Mouse (Mus musculus): ENCODE data around the gene Dner. TPM values are rescaled to one million over a fixed set of nuclear protein-coding genes. Genes with fewer than 3 reads are reported as not detected.

Dner gene
- total and polyA plus RNA-seq, 2 experiments from 2014 or later: 322 to 331 TPM

- Histone ChIP-seq H3K4me2 (ENCODE audit: low read depth, low read length) (peak overlapping the region; percentile 71), H3K9ac (replicated peaks; ENCODE audit: low read length) (peak overlapping the region; percentile 81), H3K36me3 (ENCODE audit: insufficient read depth, low read length) (no peaks in the 10 kb centered on the region), H3K9me3 (ENCODE audit: low read length) (no peaks in the 10 kb centered on the region), H3K4me3 (ENCODE audit: low read length) (peak overlapping the region; percentile 82), H3K27me3 (ENCODE audit: insufficient read depth, low read length) (no peaks in the 10 kb centered on the region), H3K4me1 (ENCODE audit: insufficient read depth, low read length) (peaks cover 13% of the 10 kb centered on the region), H3K27ac (peak overlapping the region; percentile 95)
- peak; percentile 88 for DNase-seq (ENCODE audit: low spot score)
- peak; percentile 79 for ATAC-seq
- 4% methylated on average over 26 of the region's 26 CpGs for WGBS
- peak; percentile 62 for TF ChIP-seq CTCF (IDR thresholded peaks at IDR 0.05; ENCODE audit: low read depth)
Observed at GRCm38 (mm10) chr1:84694688-84695474, 1.1 kb downstream of the Dner start.

DNA sequence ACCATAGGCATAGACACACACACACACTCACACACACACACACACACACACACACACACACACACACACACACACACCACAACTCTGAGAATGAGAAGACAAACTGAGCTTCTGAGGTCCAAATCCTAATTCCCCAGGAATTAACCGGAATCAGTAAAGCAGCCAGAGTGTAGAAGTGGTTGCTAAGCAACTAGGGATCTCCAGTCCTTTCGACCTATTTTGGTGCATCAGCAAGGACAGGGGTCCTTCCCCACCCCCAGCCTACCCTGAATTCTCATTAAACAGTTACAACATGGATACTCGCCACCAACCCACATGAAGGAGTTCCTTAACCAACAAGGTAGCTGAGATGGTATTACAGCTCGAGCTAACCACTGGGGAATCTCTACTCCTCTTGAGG lies 18.1 kb downstream of the Dner start:
- Histone ChIP-seq H3K36me3 (ENCODE audit: insufficient read depth, low read length) (no peaks in the 10 kb centered on the region), H3K9me3 (ENCODE audit: low read length) (no peaks in the 10 kb centered on the region), H3K4me1 (ENCODE audit: insufficient read depth, low read length) (peaks cover 3% of the 10 kb centered on the region; the same call in 1 of the 2 replicates), H3K4me3 (ENCODE audit: low read length) (no peak overlapping the region), H3K4me2 (ENCODE audit: low read depth, low read length) (no peak overlapping the region), H3K9ac (replicated peaks; ENCODE audit: low read length) (no peak overlapping the region), H3K27me3 (ENCODE audit: insufficient read depth, low read length) (no peaks in the 10 kb centered on the region), H3K27ac (no peak overlapping the region)
- DNase-seq (ENCODE audit: low spot score): no peak
- no peak for ATAC-seq
- WGBS: 50% methylated on average over 4 of the region's 4 CpGs
- TF ChIP-seq CTCF (IDR thresholded peaks at IDR 0.05; ENCODE audit: low read depth): no peak

DNA sequence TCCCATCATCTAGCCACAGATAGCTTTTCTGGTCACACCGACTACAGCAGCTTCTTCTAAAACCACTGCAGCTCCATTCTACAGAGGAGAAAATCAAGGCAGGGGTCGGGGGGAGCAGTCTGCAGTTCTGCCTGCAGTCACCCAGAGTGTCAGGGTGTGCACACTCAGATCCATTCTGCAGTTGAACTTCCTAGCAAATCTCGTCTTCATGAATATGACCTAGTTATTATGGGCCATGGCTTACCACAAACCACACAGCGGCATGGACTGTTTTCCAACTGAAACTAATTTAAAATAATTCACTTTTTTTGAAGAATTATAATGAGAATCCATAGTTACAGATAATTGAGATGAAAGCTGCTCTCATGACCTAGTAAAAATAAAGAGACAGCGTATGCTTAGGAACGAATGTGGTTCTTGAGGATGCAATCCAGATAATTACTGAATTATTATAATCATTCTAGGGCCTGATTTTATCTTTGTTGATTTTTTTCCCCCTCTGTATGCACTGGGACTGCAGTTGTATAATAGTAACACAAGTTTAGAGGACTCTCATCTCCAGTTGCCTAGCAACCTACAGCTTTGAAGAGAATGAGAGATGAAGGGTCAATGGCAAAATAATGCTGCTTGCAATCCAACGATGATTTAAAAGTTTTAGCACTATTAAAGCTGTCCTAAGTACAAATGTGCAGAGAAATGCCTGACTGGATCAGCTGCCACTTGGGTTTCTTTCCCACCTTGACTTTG lies 27.7 kb downstream of the Dner start:
- WGBS: 62% methylated on average over 7 of the region's 7 CpGs
- Histone ChIP-seq H3K9me3 (ENCODE audit: low read length) (no peaks in the 10 kb centered on the region), H3K4me3 (ENCODE audit: low read length) (no peak overlapping the region), H3K4me1 (ENCODE audit: insufficient read depth, low read length) (peaks cover 8% of the 10 kb centered on the region; the same call in 1 of the 2 replicates), H3K36me3 (ENCODE audit: insufficient read depth, low read length) (no peaks in the 10 kb centered on the region), H3K27me3 (ENCODE audit: insufficient read depth, low read length) (no peaks in the 10 kb centered on the region), H3K4me2 (ENCODE audit: low read depth, low read length) (no peak overlapping the region), H3K9ac (replicated peaks; ENCODE audit: low read length) (no peak overlapping the region), H3K27ac (peak overlapping the region; percentile 41; the same call in 1 of the 2 replicates)
- ATAC-seq: no peak
- TF ChIP-seq CTCF (IDR thresholded peaks at IDR 0.05; ENCODE audit: low read depth): no peak
- DNase-seq (ENCODE audit: low spot score): peak; percentile 27

- Histone ChIP-seq H3K4me3 (ENCODE audit: low read length) (no peak overlapping the region), H3K36me3 (ENCODE audit: insufficient read depth, low read length) (no peaks in the 10 kb centered on the region), H3K27me3 (ENCODE audit: insufficient read depth, low read length) (no peaks in the 10 kb centered on the region), H3K9me3 (ENCODE audit: low read length) (no peaks in the 10 kb centered on the region), H3K4me2 (ENCODE audit: low read depth, low read length) (no peak overlapping the region), H3K4me1 (ENCODE audit: insufficient read depth, low read length) (peaks cover 8% of the 10 kb centered on the region; the same call in 1 of the 2 replicates), H3K27ac (peak overlapping the region; percentile 41; the same call in 1 of the 2 replicates), H3K9ac (replicated peaks; ENCODE audit: low read length) (no peak overlapping the region)
- DNase-seq (ENCODE audit: low spot score) (peak; percentile 19), ATAC-seq (peak; percentile 36; the same call in 1 of the 2 replicates)
- WGBS: 53% methylated on average over 4 of the region's 4 CpGs
- TF ChIP-seq CTCF (IDR thresholded peaks at IDR 0.05; ENCODE audit: low read depth): no peak
Observed at GRCm38 (mm10) chr1:84667660-84668059, 28.4 kb downstream of the Dner start.

DNA sequence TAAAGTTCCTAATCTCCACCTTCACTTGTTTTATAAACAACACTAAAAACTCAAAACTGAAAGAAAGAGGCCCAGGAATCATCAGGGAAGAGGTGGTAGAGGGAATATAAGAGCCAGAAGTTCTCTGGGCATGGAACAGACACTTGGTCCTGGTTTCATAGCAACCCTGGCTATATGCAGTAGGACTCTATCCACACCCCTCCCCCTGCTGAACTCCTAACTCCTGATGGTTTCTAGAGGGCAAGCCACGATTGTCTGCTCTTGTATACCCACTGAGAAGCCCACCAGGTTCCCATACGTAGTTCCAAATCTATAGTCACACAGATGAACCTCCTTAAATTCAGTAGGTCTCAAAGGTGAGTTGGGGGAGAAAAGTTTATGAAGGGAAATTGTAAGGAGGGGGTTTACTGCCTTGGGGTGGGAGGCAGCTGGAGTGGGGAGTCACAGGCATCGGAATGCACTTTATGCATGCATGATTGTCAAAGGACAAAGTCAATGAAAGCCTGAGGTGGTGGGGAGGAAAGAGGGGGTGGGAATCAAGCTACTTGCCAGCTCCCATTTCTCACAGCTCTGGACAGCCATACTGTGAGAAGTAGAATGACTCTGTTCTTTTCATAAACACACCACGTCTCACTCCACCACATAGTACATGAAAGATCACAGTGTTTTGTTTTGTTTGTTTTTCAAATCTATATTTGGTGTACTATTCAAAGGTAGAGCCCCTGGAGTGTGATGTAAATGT lies 31.5 kb downstream of the Dner start:
- Histone ChIP-seq H3K27me3 (ENCODE audit: insufficient read depth, low read length) (no peaks in the 10 kb centered on the region), H3K4me1 (ENCODE audit: insufficient read depth, low read length) (peaks cover 8% of the 10 kb centered on the region; the same call in 1 of the 2 replicates), H3K4me2 (ENCODE audit: low read depth, low read length) (no peak overlapping the region), H3K4me3 (ENCODE audit: low read length) (no peak overlapping the region), H3K9me3 (ENCODE audit: low read length) (no peaks in the 10 kb centered on the region), H3K36me3 (ENCODE audit: insufficient read depth, low read length) (no peaks in the 10 kb centered on the region), H3K9ac (replicated peaks; ENCODE audit: low read length) (no peak overlapping the region), H3K27ac (no peak overlapping the region)
- 17% methylated on average over 4 of the region's 4 CpGs for WGBS
- DNase-seq (ENCODE audit: low spot score) (peak; percentile 27), ATAC-seq (peak; percentile 36; the same call in 1 of the 2 replicates)
- TF ChIP-seq CTCF (IDR thresholded peaks at IDR 0.05; ENCODE audit: low read depth): no peak

- no peaks in the 10 kb centered on the region for H3K9me3 ChIP-seq (ENCODE audit: low read length)
- 77% methylated on average over 2 of the region's 2 CpGs for WGBS
- H3K4me1 ChIP-seq (ENCODE audit: insufficient read depth, low read length): no peaks in the 10 kb centered on the region
- no peaks in the 10 kb centered on the region for H3K27me3 ChIP-seq (ENCODE audit: insufficient read depth, low read length)
- no peak overlapping the region for H3K4me3 ChIP-seq (ENCODE audit: low read length)
- ATAC-seq (peak; percentile 53; the same call in 1 of the 2 replicates), DNase-seq (ENCODE audit: low spot score) (peak; percentile 54)
- H3K4me2 ChIP-seq (ENCODE audit: low read depth, low read length): no peak overlapping the region
- no peaks in the 10 kb centered on the region for H3K36me3 ChIP-seq (ENCODE audit: insufficient read depth, low read length)
- no peak overlapping the region for H3K27ac ChIP-seq
- no peak for TF ChIP-seq CTCF (IDR thresholded peaks at IDR 0.05; ENCODE audit: low read depth)
- no peak overlapping the region for H3K9ac ChIP-seq (replicated peaks; ENCODE audit: low read length)
Observed at GRCm38 (mm10) chr1:84646781-84647180, 49.2 kb downstream of the Dner start.

Data from hindbrain, postnatal 0 days (tissue).